9 mouse cellular contexts compared by ENCODE assay signal in genomic region chr4:128734721-128735671, GRCm38 (mm10). TPM values are rescaled to one million over a fixed set of nuclear protein-coding genes. Genes with fewer than 3 reads are reported as not detected.
A peak's percentile ranks its signal among the peaks of the same experiment; 100 is the strongest.
DNase-seq lines count a peak whose midpoint lies in the region; ATAC-seq lines count a peak whose summit lies in the region.
"Had no signal": no experiment of that assay in that cellular context is flagged by ENCODE, and none has a peak within 500 bp of the region (broad histone marks: within the 10 kb centered on the region; RNA-seq: fewer than 3 reads in every experiment).

No protein-coding gene starts in this region.

- peak; percentile 6; the same call in 1 of the 2 replicates for ATAC-seq in forebrain, embryonic 15.5 days (replicated peaks)
- ATAC-seq in midbrain, embryonic 11.5 days (ENCODE audit: low FRiP score): no peak

- no peaks in the 10 kb centered on the region for H3K9me3 ChIP-seq in forebrain, embryonic 15.5 days
- no peaks in the 10 kb centered on the region for H3K9me3 ChIP-seq in midbrain, embryonic 11.5 days (ENCODE audit: control insufficient read depth, low read length)

- DNase-seq in urinary bladder, postnatal 14 days (ENCODE audit: low spot score): peak; percentile 50
- no peak for DNase-seq in urinary bladder, postnatal 10 days (ENCODE audit: low spot score)
- DNase-seq in kidney, adult 18-20 months: peak; percentile 70
- DNase-seq in midbrain, embryonic 11.5 days (ENCODE audit: low spot score, missing footprints): no peak
- peak; percentile 54 to 63 for DNase-seq in thymus, postnatal 10 days (ENCODE audit: low spot score in 2 of 2)
- no peak for DNase-seq in adrenal gland, adult 2 months
- no peak for DNase-seq in urinary bladder, postnatal 25 days (ENCODE audit: low spot score)

- H3K9ac ChIP-seq in forebrain, embryonic 15.5 days (replicated peaks): peak overlapping the region; percentile 14
- no peak overlapping the region for H3K9ac ChIP-seq in midbrain, embryonic 11.5 days (ENCODE audit: low read length)

- peak overlapping the region; percentile 89 for H3K27ac ChIP-seq in forebrain, embryonic 15.5 days (replicated peaks)
- H3K27ac ChIP-seq in midbrain, embryonic 11.5 days (ENCODE audit: low read depth, low read length): peak overlapping the region; percentile 92

- no peak overlapping the region for H3K4me3 ChIP-seq in forebrain, embryonic 15.5 days
- no peak overlapping the region for H3K4me3 ChIP-seq in midbrain, embryonic 11.5 days (ENCODE audit: low read depth, low read length)
- H3K4me3 ChIP-seq: erythroblast, embryonic 14.5 days had no signal

- H3K27me3 ChIP-seq in forebrain, embryonic 15.5 days: no peaks in the 10 kb centered on the region
- no peaks in the 10 kb centered on the region for H3K27me3 ChIP-seq in midbrain, embryonic 11.5 days (ENCODE audit: control insufficient read depth, insufficient read depth, low read length)

- H3K4me1 ChIP-seq in forebrain, embryonic 15.5 days: peaks cover 82% of the 10 kb centered on the region
- peaks cover 77% of the 10 kb centered on the region for H3K4me1 ChIP-seq in midbrain, embryonic 11.5 days (ENCODE audit: control insufficient read depth, insufficient read depth, low read length)

- 58% methylated on average over 18 of the region's 18 CpGs for WGBS in forebrain, embryonic 15.5 days
- WGBS in midbrain, embryonic 11.5 days: 82% methylated on average over 18 of the region's 18 CpGs

- 0 out of 2 replicates have a peak, but pooled peaks cover 3% of the 10 kb centered on the region for H3K36me3 ChIP-seq in forebrain, embryonic 15.5 days
- no peaks in the 10 kb centered on the region for H3K36me3 ChIP-seq in midbrain, embryonic 11.5 days (ENCODE audit: control insufficient read depth, insufficient read depth, low read length)

- peak overlapping the region; percentile 33 for H3K4me2 ChIP-seq in forebrain, embryonic 15.5 days (replicated peaks)
- H3K4me2 ChIP-seq in midbrain, embryonic 11.5 days: no peak overlapping the region

RNA-seq across cellular contexts. Expression of gene A3galt2, which starts 20.2 kb away (rescaled TPM):
- polyA plus RNA-seq in forebrain, embryonic 15.5 days (2015; fragmentation: Nextera tagmentation; extraction: Ambion mirVana): 0.45 and 0.61 TPM in 2 replicates
- polyA plus RNA-seq in midbrain, embryonic 11.5 days (2014; fragmentation: Nextera tagmentation; extraction: Ambion mirVana): 0.15 and 0.18 TPM in 2 replicates
- under 1 TPM; 0.20 to 0.21 TPM for total RNA-seq in adrenal gland, adult 2 months (2021)
- polyA plus RNA-seq in adrenal gland, adult 2 months (2012; rRNA removed): 0.51 and 0.60 TPM in 2 replicates
- polyA plus RNA-seq: erythroblast, embryonic 14.5 days had no signal

Comparison
In these comparisons a context has a peak if more than half of its experiments do, and no peak if none do; other contexts are left out.
1. DNase-seq: peak in urinary bladder, postnatal 14 days (single experiment), kidney, adult 18-20 months (single experiment) and thymus, postnatal 10 days (2 of 2); none in urinary bladder, postnatal 10 days (single experiment), midbrain, embryonic 11.5 days (single experiment), adrenal gland, adult 2 months (single experiment) and urinary bladder, postnatal 25 days (single experiment).